Mouse (Mus musculus) heart, embryonic 14.5 days (tissue): ENCODE data around the gene Eef2. TPM values are rescaled to one million over a fixed set of nuclear protein-coding genes. Genes with fewer than 3 reads are reported as not detected.

Experiments
- ATAC-seq: fragments of 200-750 bp; cut with Nextera tagmentation; 2 replicates; pipeline ENCODE4 v1.8.0; 2017; ENCODE audit warnings: low read depth, moderate TSS enrichment; ENCODE audit not compliant: insufficient number of reproducible peaks, insufficient read depth, low FRiP score
- H3K27ac ChIP-seq, 2 experiments: fragments of 200-500 bp in 1 of 2; fragments of 300-500 bp in 1 of 2; sonication (generic) in 1 of 2; replicated peaks in 1 of 2; 2 replicates each; pipeline ENCODE4 v1.5.1; 2012 to 2014; ENCODE audit warnings: low read depth in 2 of 2, low read length in 2 of 2, control low read depth in 1 of 2, mild to moderate bottlenecking in 1 of 2, mixed read lengths in 1 of 2; ENCODE audit not compliant: control insufficient read depth in 1 of 2, insufficient read depth in 1 of 2
- H3K27me3 ChIP-seq: fragments of 300-500 bp; sonication (generic); 2 replicates; pipeline ENCODE4 v1.6.1; 2014; ENCODE audit warnings: mild to moderate bottlenecking, low read length, control low read depth; ENCODE audit not compliant: control insufficient read depth, insufficient read depth
- H3K36me3 ChIP-seq: fragments of 300-500 bp; sonication (generic); 2 replicates; pipeline ENCODE4 v1.6.1; 2014; ENCODE audit warnings: mild to moderate bottlenecking, control low read depth, low read length, mixed read lengths; ENCODE audit not compliant: control insufficient read depth, insufficient read depth
- H3K4me1 ChIP-seq, 2 experiments: fragments of 200-500 bp in 1 of 2; fragments of 300-500 bp in 1 of 2; sonication (generic) in 1 of 2; 2 replicates each; pipeline ENCODE4 v1.6.1; 2012 to 2014; ENCODE audit warnings: low read length in 2 of 2, control low read depth in 1 of 2, mixed read lengths in 1 of 2; ENCODE audit not compliant: control insufficient read depth in 2 of 2, insufficient read depth in 2 of 2
- H3K4me2 ChIP-seq: fragments of 300-500 bp; sonication (generic); 2 replicates; pipeline ENCODE4 v1.6.1; 2014; ENCODE audit warnings: mild to moderate bottlenecking, low read length
- H3K4me3 ChIP-seq, 2 experiments: fragments of 200-500 bp in 1 of 2; fragments of 300-500 bp in 1 of 2; sonication (generic) in 1 of 2; 2 replicates each; pipeline ENCODE4 v1.5.1; 2012 to 2014; ENCODE audit warnings: low read length in 2 of 2, mild to moderate bottlenecking in 2 of 2, control low read depth in 1 of 2, low read depth in 1 of 2, moderate library complexity in 1 of 2; ENCODE audit not compliant: control insufficient read depth in 1 of 2, insufficient read depth in 1 of 2
- H3K9ac ChIP-seq: fragments of 300-500 bp; sonication (generic); 2 replicates; pipeline ENCODE4 v1.6.1; 2014; ENCODE audit warnings: mild to moderate bottlenecking, low read length
- H3K9me3 ChIP-seq: fragments of 300-500 bp; sonication (generic); 2 replicates; pipeline ENCODE4 v1.6.1; 2016; ENCODE audit warnings: low read length, control low read depth; ENCODE audit not compliant: control insufficient read depth
- WGBS: fragments of 180-500 bp; shearing (Covaris S2); extraction: QIAGEN DNeasy Blood & Tissue Kit; methylation state at CpG from one replicate; pipeline ENCODE4 v1.1.7; 2014; 5-methylcytosine and 5-hydroxymethylcytosine counted together
- polyA plus RNA-seq: library from polyadenylated mRNA; unstranded; fragments of >200 nt; fragmentation: Nextera tagmentation; extraction: Ambion mirVana; gene quantifications from 2 replicates; pipeline ENCODE4 v1.2.1, GENCODE M21; 2014

The Eef2 gene
- polyA plus RNA-seq, 1 experiment from 2014 or later: 337 TPM

DNA sequence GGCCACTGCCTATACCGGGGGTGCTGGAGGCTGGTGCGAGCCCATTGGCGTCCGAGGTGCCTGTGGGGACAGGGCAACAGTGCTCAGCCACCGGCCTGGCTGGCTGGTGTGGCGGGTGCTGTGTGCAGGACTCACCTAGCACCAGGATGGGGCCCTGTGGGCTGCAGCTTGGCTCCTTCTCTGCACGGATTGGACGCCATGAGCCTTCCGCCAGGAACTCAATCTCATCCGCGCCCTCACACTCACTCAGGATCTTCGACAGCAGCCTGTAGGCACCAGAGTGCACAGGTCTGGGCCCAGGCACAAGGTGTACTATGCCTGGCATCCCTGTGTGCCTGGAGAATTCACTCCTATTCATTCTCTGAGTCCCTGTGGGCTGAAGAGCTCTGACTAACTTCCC is 22.1 kb upstream of the Eef2 start:
- peaks cover 7 to 9% of the 10 kb centered on the region in 2 experiments for H3K4me1 ChIP-seq
- no peaks in the 10 kb centered on the region for H3K27me3 ChIP-seq
- no peak overlapping the region for H3K4me2 ChIP-seq
- WGBS: 85% methylated on average over 12 of the region's 12 CpGs
- H3K9me3 ChIP-seq: no peaks in the 10 kb centered on the region
- no peak overlapping the region for H3K9ac ChIP-seq
- no peak overlapping the region for H3K27ac ChIP-seq
- no peak overlapping the region for H3K4me3 ChIP-seq
- ATAC-seq: no peak
- H3K36me3 ChIP-seq: peaks cover 82% of the 10 kb centered on the region

DNA sequence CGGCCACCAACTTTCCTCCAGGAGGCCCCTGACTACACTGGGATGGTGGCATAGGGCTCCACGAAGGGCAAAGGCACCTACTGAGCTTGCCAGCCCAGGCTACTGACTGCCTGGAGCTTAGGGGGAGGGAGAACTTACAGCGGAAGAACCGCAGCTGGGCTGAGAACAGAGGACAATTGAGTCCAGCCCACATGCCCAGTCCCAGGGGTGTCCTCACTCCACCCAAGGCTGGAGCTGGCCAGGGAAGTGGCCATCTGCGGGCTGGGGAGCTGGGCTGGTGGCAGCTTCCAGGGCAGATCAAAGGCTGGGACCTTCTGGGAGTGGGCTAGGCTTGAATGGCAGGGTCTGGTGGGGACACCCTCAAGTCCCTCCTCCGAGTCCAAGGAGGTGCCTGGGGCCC is 21.7 kb upstream of the Eef2 start:
- H3K27ac ChIP-seq: no peak overlapping the region
- no peaks in the 10 kb centered on the region for H3K27me3 ChIP-seq
- peaks cover 80% of the 10 kb centered on the region for H3K36me3 ChIP-seq
- H3K4me3 ChIP-seq: no peak overlapping the region
- no peak overlapping the region for H3K9ac ChIP-seq
- no peaks in the 10 kb centered on the region for H3K9me3 ChIP-seq
- H3K4me2 ChIP-seq: no peak overlapping the region
- ATAC-seq: no peak
- WGBS: 79% methylated on average over 6 of the region's 6 CpGs
- peaks cover 7 to 9% of the 10 kb centered on the region in 2 experiments for H3K4me1 ChIP-seq

DNA sequence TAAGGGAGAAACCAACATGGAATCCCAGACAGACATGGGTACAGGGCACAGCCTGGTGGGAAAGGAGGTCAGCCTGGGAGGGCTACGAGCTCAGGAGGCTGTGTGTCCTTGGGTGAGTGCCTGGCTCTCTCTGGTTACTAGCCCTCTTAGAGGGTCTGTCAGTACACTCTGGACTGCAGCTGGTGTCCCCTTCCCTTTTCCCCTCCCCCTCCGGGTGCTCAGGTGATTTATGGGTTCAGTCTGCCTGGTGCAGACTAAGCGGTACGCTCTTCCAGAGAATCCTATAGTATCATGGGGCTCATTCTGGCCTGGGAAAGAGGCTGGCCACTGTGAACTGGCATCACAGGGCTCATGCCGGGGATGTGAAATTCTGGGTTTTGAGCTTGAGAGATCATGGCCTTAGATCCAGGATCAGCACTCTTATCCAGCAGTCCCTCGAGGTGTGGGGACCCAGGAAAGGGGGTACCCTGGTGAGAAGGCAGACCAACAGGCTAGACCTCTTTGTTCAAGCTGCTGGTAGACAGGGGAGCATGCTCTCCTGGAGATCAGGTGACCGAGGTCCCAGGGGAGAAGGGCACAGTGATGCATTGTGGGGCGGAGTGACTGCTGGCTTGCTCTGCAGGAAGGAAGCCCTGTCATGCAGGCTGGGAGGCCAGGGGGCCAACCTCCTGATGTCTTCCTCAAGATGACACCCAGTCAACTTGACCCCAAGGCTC is 14.7 kb upstream of the Eef2 start:
- H3K9ac ChIP-seq: no peak overlapping the region
- peaks cover 81% of the 10 kb centered on the region for H3K36me3 ChIP-seq
- no peaks in the 10 kb centered on the region for H3K27me3 ChIP-seq
- no peak for ATAC-seq
- H3K4me2 ChIP-seq: no peak overlapping the region
- whole genome bisulfite sequencing: 88% methylated on average over 8 of the region's 8 CpGs
- peaks cover 1 to 5% of the 10 kb centered on the region in 2 experiments for H3K4me1 ChIP-seq
- no peak overlapping the region for H3K4me3 ChIP-seq
- H3K27ac ChIP-seq: no peak overlapping the region
- H3K9me3 ChIP-seq: no peaks in the 10 kb centered on the region

DNA sequence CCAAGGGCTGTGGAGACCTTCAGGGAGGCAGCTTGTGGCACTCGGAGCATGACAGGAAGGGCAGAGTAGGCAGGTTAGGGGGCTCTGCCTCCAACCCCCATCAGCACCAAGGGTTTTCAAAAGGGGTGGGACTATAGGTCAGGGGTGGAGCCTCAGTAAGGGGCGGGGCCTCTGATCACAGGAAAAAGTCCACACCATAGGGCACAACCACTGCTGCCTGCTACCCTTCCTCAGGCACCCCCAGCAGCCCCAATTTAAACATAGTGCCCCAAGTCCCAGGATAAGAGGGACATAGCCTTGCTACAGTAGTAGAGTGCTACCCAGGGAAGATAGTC is 14.1 kb upstream of the Eef2 start:
- no peak for ATAC-seq
- Histone ChIP-seq H3K9me3 (no peaks in the 10 kb centered on the region), H3K27ac (no peak overlapping the region), H3K4me2 (no peak overlapping the region), H3K36me3 (peaks cover 76% of the 10 kb centered on the region), H3K9ac (no peak overlapping the region), H3K4me3 (no peak overlapping the region), H3K27me3 (no peaks in the 10 kb centered on the region), H3K4me1 (peaks cover 4 to 7% of the 10 kb centered on the region in 2 experiments)
- WGBS: 62% methylated on average over 2 of the region's 2 CpGs

DNA sequence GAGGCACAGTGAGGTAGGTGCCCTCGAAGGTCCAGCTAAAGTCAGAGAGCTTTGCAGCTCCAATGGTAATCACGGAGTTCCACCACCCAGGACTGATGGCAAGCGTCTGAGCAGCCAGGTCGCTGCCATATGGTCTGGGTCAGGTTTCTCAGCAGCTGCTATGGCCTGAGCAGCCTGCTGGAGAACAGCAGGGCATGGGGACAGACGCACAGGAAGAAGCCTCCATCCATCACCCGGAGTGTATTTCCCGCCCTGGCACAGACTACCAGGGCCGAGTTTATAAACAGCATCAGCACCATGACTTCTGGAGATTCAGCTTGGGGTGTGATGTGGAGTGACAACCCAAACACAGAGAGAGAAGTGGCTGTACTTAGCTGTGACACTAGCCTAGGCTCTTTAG is 11.3 kb upstream of the Eef2 start:
- Histone ChIP-seq H3K4me1 (peaks cover 7 to 14% of the 10 kb centered on the region in 2 experiments), H3K4me2 (no peak overlapping the region), H3K4me3 (no peak overlapping the region), H3K27me3 (no peaks in the 10 kb centered on the region), H3K27ac (no peak overlapping the region), H3K9ac (no peak overlapping the region), H3K36me3 (peaks cover 50% of the 10 kb centered on the region), H3K9me3 (no peaks in the 10 kb centered on the region)
- 81% methylated on average over 8 of the region's 8 CpGs for WGBS
- no peak for ATAC-seq

DNA sequence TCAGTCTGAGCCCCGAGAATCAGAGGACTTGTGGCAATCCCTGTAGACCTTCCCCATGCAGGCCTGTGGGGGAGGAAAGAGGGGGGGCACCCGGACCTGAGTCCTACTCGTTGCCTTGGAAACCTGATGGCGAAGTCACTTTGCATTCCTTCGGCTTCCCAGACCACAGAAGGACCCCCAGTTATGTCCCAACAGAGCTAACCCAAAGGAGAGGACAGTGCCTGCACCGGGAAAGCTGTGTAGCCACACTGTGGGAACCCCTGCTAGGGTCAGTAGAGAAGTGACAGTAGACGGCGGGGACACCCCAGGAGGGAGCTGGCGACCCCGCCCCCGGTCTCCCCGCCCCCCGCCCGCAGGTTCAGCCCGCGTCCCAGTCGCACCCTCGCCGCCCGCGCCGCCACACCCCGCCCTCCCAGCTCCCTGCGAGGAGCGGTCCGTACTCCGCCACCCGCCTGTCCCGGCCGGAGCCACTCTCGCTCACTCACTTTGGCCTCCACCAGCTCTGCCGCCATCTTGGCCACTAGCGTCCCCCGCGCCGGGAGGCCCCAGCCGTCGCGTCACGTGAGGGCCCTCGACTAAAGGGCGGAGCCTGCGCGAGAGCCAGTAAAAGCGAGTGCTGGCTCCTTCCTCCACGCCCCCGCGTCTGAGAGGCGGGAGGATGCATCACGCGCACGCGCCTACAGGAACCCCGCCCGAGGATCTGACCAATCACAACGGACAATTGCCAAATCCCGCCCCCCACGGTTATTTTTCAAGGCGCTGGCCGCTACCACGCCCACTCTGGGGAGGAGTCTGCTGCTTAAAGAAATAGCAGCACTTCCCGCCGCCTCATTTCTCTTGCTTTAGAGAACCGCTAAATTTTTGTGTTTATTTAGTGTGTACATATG is 9.0 kb upstream of the Eef2 start, which contains the start of gene Pias4:
Pias4 (minus strand) TSS at position 724 of the 887 bp plus-strand sequence.
- ATAC-seq: peak; percentile 90
- Histone ChIP-seq H3K4me2 (peak within 1 kb of the TSS; percentile 80), H3K9me3 (no peaks in the 10 kb centered on the region), H3K9ac (peak within 1 kb of the TSS; percentile 93), H3K27me3 (no peaks in the 10 kb centered on the region), H3K27ac (peak within 1 kb of the TSS; percentile 3 to 77; a peak in 2 of 4 replicates), H3K4me1 (peaks cover 7 to 14% of the 10 kb centered on the region in 2 experiments), H3K36me3 (peaks cover 28% of the 10 kb centered on the region), H3K4me3 (peak within 1 kb of the TSS; percentile 86 to 87)
- under 1% methylated on average over 64 of the region's 64 CpGs for WGBS

DNA sequence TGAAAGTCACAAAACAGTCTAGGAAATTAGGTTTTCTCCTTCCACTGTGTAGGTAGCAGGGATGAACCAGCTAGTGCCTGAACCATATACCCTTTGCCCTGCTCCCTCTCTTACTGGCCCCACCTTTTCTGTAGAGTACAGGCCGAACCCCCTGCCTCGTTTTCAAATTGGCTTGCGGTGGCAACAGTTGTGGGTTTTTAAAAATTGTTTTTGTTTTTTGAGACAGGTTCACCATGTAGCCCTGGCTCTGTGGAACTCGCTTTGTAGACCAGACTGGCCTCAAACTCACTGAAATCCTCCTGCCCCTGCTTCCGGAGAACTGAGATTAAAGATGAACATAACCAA is 8.4 kb upstream of the Eef2 start:
- no peaks in the 10 kb centered on the region for H3K9me3 ChIP-seq
- peaks cover 8 to 14% of the 10 kb centered on the region in 2 experiments for H3K4me1 ChIP-seq
- peaks cover 22% of the 10 kb centered on the region for H3K36me3 ChIP-seq
- peak overlapping the region; percentile 70 for H3K9ac ChIP-seq
- H3K27me3 ChIP-seq: no peaks in the 10 kb centered on the region
- 8% methylated on average over 5 of the region's 5 CpGs for WGBS
- peak; percentile 40 for ATAC-seq
- peak overlapping the region; percentile 77 for H3K4me2 ChIP-seq
- peak overlapping the region; percentile 3 to 77; a peak in 2 of 4 replicates for H3K27ac ChIP-seq
- peak overlapping the region; percentile 13 to 49 for H3K4me3 ChIP-seq
